Mouse (Mus musculus): ENCODE measurements around the gene Usp37.

DNA sequence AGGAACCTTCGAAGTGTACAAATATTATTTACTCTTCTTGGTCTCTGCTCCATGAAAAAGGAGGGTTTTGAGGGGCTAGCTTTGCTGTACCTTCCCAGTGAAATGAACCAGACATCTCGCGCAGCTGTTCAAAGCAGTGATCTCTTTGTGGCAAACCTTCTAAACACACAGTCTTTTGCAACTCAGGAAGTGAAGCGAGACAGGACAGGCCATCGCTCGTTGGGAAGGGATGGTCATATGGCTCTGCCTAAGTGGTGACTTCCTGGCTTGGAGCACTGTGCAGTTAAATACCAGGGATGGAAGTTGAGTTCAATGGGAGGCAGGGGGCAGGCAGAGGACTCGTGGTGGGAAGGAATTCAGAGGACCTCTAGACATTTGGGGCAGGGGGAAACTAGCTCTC lies 118.2 kb downstream of the Usp37 start:
- TF ChIP-seq EP300 (IDR thresholded peaks at IDR 0.05; ENCODE audit: low read depth) (no peak), CTCF (IDR thresholded peaks at IDR 0.05; ENCODE audit: low read depth) (no peak)

All from liver, embryonic 14.5 days (tissue).